Mouse (Mus musculus) 3134 (cell line): Measurements from ENCODE around the gene Cyp27a1.

Experiments used
- DNase-seq: peaks from one replicate; pipeline ENCODE4 v3.0.0-alpha.2; 2011; ENCODE audit warnings: low spot score; ENCODE audit not compliant: insufficient read length; ENCODE audit errors: extremely low read depth

Cyp27a1 gene

GRCm38 (mm10) chr1:74713099-74713858, at the start of gene Cyp27a1:
Gene Cyp27a1, plus strand, starts transcription at chr1:74713574.
- DNase-seq, result peak; percentile 14

- DNase-seq, result no peak
Observed at GRCm38 (mm10) chr1:74665153-74665552, 48.2 kb upstream of the Cyp27a1 start.

GRCm38 (mm10) chr1:74668371-74668770, 45.0 kb upstream of the Cyp27a1 start:
- no peak for DNase-seq

- DNase-seq, result no peak
Observed at GRCm38 (mm10) chr1:74672731-74673130, 40.6 kb upstream of the Cyp27a1 start.

- DNase-seq, result no peak
Observed at GRCm38 (mm10) chr1:74676863-74677262, 36.5 kb upstream of the Cyp27a1 start.

- DNase-seq, result no peak
Observed at GRCm38 (mm10) chr1:74677843-74678242, 35.5 kb upstream of the Cyp27a1 start.

GRCm38 (mm10) chr1:74687131-74687530, 26.2 kb upstream of the Cyp27a1 start:
- DNase-seq, result no peak

- DNase-seq, result no peak
Observed at GRCm38 (mm10) chr1:74693891-74694583, 19.3 kb upstream of the Cyp27a1 start.

- DNase-seq, result no peak
Observed at GRCm38 (mm10) chr1:74695836-74696235, 17.5 kb upstream of the Cyp27a1 start.

- no peak for DNase-seq
Observed at GRCm38 (mm10) chr1:74697416-74697815, 16.0 kb upstream of the Cyp27a1 start.

GRCm38 (mm10) chr1:74698353-74698752, 15.0 kb upstream of the Cyp27a1 start:
- no peak for DNase-seq

- no peak for DNase-seq
Observed at GRCm38 (mm10) chr1:74698791-74699190, 14.6 kb upstream of the Cyp27a1 start.

- no peak for DNase-seq
Observed at GRCm38 (mm10) chr1:74702142-74702553, 11.2 kb upstream of the Cyp27a1 start.

GRCm38 (mm10) chr1:74704156-74704555, 9.2 kb upstream of the Cyp27a1 start:
- no peak for DNase-seq

GRCm38 (mm10) chr1:74705016-74705415, 8.4 kb upstream of the Cyp27a1 start:
- DNase-seq, result no peak

GRCm38 (mm10) chr1:74709566-74709965, 3.8 kb upstream of the Cyp27a1 start:
- DNase-seq, result no peak

GRCm38 (mm10) chr1:74712046-74712445, 1.3 kb upstream of the Cyp27a1 start:
- peak; percentile 27 for DNase-seq

GRCm38 (mm10) chr1:74712461-74713098, 794 bp upstream of the Cyp27a1 start:
- DNase-seq, result no peak

- DNase-seq, result no peak
Observed at GRCm38 (mm10) chr1:74713859-74714730, 721 bp downstream of the Cyp27a1 start.

- DNase-seq, result no peak
Observed at GRCm38 (mm10) chr1:74714967-74715366, 1.6 kb downstream of the Cyp27a1 start.

GRCm38 (mm10) chr1:74715468-74715867, 2.1 kb downstream of the Cyp27a1 start:
- no peak for DNase-seq
